Mouse (Mus musculus) CH12.LX (cell line): ENCODE data around the gene Pip5k1b. TPM values are rescaled to one million over a fixed set of nuclear protein-coding genes. Genes with fewer than 3 reads are reported as not detected.

Experiments used
- DNase-seq: peaks from one replicate; pipeline ENCODE4 v3.0.0-alpha.2; 2013; ENCODE audit errors: extremely low read depth
- H3K27ac ChIP-seq: 2 replicates; pipeline ENCODE4 v1.5.1; 2012; ENCODE audit warnings: low read depth, mild to moderate bottlenecking, control low read depth, moderate library complexity; ENCODE audit not compliant: insufficient read depth
- H3K27me3 ChIP-seq: replicated peaks from 2 replicates; pipeline ENCODE3; 2012; ENCODE audit warnings: inconsistent platforms
- H3K36me3 ChIP-seq, 2 experiments: replicated peaks in 1 of 2; 2 replicates each; pipeline versions ENCODE3 to v1.6.1; 2012; ENCODE audit warnings: inconsistent platforms in 1 of 2, low read length in 1 of 2, mild to moderate bottlenecking in 1 of 2, mixed read lengths in 1 of 2, moderate library complexity in 1 of 2; ENCODE audit not compliant: control insufficient read depth in 1 of 2, insufficient read depth in 1 of 2
- H3K4me1 ChIP-seq, 2 experiments: 2 replicates each; pipeline ENCODE4 v1.6.1; 2012; ENCODE audit warnings: inconsistent platforms in 1 of 2, moderate library complexity in 1 of 2; ENCODE audit not compliant: insufficient read depth in 2 of 2, control insufficient read depth in 1 of 2
- H3K4me2 ChIP-seq: 2 replicates; pipeline ENCODE4 v1.6.1; 2012; ENCODE audit warnings: low read depth, mild to moderate bottlenecking, control low read depth; ENCODE audit not compliant: poor library complexity, insufficient read depth, severe bottlenecking
- H3K4me3 ChIP-seq, 3 experiments: fragments of 150-350 bp in 1 of 3; sonication (generic) in 1 of 3; replicated peaks in 1 of 3; 2 replicates each; pipeline versions ENCODE3 to v1.5.1; 2011 to 2012; ENCODE audit warnings: low read depth in 2 of 3, low read length in 2 of 3, mild to moderate bottlenecking in 2 of 3, moderate library complexity in 2 of 3, control low read depth in 1 of 3, improper control_type of control experiment in 1 of 3, inconsistent platforms in 1 of 3, mixed read lengths in 1 of 3; ENCODE audit not compliant: poor library complexity in 1 of 3
- H3K79me2 ChIP-seq: replicated peaks from 2 replicates; pipeline ENCODE4 v1.6.1; 2012; ENCODE audit warnings: mild to moderate bottlenecking, moderate library complexity; ENCODE audit not compliant: control insufficient read depth, poor library complexity, insufficient read depth, severe bottlenecking; ENCODE audit errors: extremely low read depth
- H3K9ac ChIP-seq: 2 replicates; pipeline ENCODE4 v1.6.1; 2012; ENCODE audit warnings: low read depth, mild to moderate bottlenecking, control low read depth, moderate library complexity; ENCODE audit not compliant: insufficient read depth
- H3K9me3 ChIP-seq: replicated peaks from 2 replicates; pipeline ENCODE3; 2012; ENCODE audit warnings: low read length, inconsistent platforms, mixed read lengths
- BHLHE40 ChIP-seq: IDR thresholded peaks from 2 replicates; pipeline ENCODE4 v1.6.1; 2011; ENCODE audit warnings: mild to moderate bottlenecking, low read depth, low read length, improper control_type of control experiment
- CHD1 ChIP-seq: IDR thresholded peaks from 2 replicates; pipeline ENCODE4 v1.6.1; 2012; ENCODE audit warnings: low read depth, low read length, improper control_type of control experiment, inconsistent platforms
- CHD2 ChIP-seq: IDR thresholded peaks from 2 replicates; pipeline ENCODE4 v1.6.1; 2011; ENCODE audit warnings: low read length, improper control_type of control experiment
- CTCF ChIP-seq, 2 experiments: IDR thresholded peaks in 1 of 2; conservative IDR thresholded peaks in 1 of 2; 2 replicates each; pipeline ENCODE4 v1.5.1; 2011 to 2012; ENCODE audit warnings: low read depth in 2 of 2, low read length in 2 of 2, improper control_type of control experiment in 1 of 2, inconsistent platforms in 1 of 2, mild to moderate bottlenecking in 1 of 2, moderate library complexity in 1 of 2
- E2F4 ChIP-seq: IDR thresholded peaks from 2 replicates; pipeline ENCODE4 v1.6.1; 2011; ENCODE audit warnings: low read depth, low read length, improper control_type of control experiment; ENCODE audit not compliant: insufficient replicate concordance
- ELF1 ChIP-seq: IDR thresholded peaks from 2 replicates; pipeline ENCODE4 v1.6.1; 2014; ENCODE audit warnings: low read depth, mild to moderate bottlenecking, inconsistent platforms, low read length, improper control_type of control experiment
- EP300 ChIP-seq: IDR thresholded peaks from 2 replicates; pipeline ENCODE4 v1.6.1; 2011; ENCODE audit warnings: low read length, improper control_type of control experiment
- ETS1 ChIP-seq: conservative IDR thresholded peaks from 2 replicates; pipeline ENCODE4 v1.6.1; 2012; ENCODE audit warnings: low read depth, mild to moderate bottlenecking, inconsistent platforms, low read length, improper control_type of control experiment, moderate library complexity
- HCFC1 ChIP-seq: IDR thresholded peaks from 2 replicates; pipeline ENCODE4 v1.6.1; 2012; ENCODE audit warnings: low read depth, mild to moderate bottlenecking, inconsistent platforms, low read length, improper control_type of control experiment
- IRF4 ChIP-seq: IDR thresholded peaks from 2 replicates; pipeline ENCODE4 v1.6.1; 2014; ENCODE audit warnings: low read depth, mild to moderate bottlenecking, inconsistent platforms, low read length, improper control_type of control experiment
- JUN ChIP-seq: IDR thresholded peaks from 2 replicates; pipeline ENCODE4 v1.6.1; 2011; ENCODE audit warnings: low read depth, mild to moderate bottlenecking, low read length, improper control_type of control experiment, moderate library complexity; ENCODE audit not compliant: insufficient read depth
- JUND ChIP-seq: conservative IDR thresholded peaks from 2 replicates; pipeline ENCODE4 v1.6.1; 2011; ENCODE audit warnings: low read depth, low read length, improper control_type of control experiment
- MAFK ChIP-seq: IDR thresholded peaks from 2 replicates; pipeline ENCODE4 v1.6.1; 2011; ENCODE audit warnings: low read length, improper control_type of control experiment; ENCODE audit not compliant: insufficient replicate concordance
- MAZ ChIP-seq: IDR thresholded peaks from 2 replicates; pipeline ENCODE4 v1.6.1; 2012; ENCODE audit warnings: low read depth, mild to moderate bottlenecking, inconsistent platforms, low read length, improper control_type of control experiment, moderate library complexity
- MEF2A ChIP-seq: IDR thresholded peaks from 2 replicates; pipeline ENCODE4 v1.6.1; 2014; ENCODE audit warnings: low read depth, mild to moderate bottlenecking, inconsistent platforms, low read length, improper control_type of control experiment, borderline replicate concordance
- MYC ChIP-seq: IDR thresholded peaks from 2 replicates; pipeline ENCODE4 v1.6.1; 2011; ENCODE audit warnings: low read depth, mild to moderate bottlenecking, improper control_type of control experiment, low read length
- NELFE ChIP-seq: IDR thresholded peaks from 2 replicates; pipeline ENCODE4 v1.6.1; 2011; ENCODE audit warnings: low read depth, low read length, improper control_type of control experiment
- PAX5 ChIP-seq: IDR thresholded peaks from 2 replicates; pipeline ENCODE4 v1.6.1; 2012; ENCODE audit warnings: low read length, inconsistent platforms, mixed read lengths
- POLR2A ChIP-seq: IDR thresholded peaks from 2 replicates; pipeline ENCODE4 v1.6.1; 2011; ENCODE audit warnings: low read depth, mild to moderate bottlenecking, improper control_type of control experiment, low read length
- RCOR1 ChIP-seq: conservative IDR thresholded peaks from 2 replicates; pipeline ENCODE4 v1.6.1; 2012; ENCODE audit warnings: low read depth, mild to moderate bottlenecking, inconsistent platforms, low read length, improper control_type of control experiment
- SIN3A ChIP-seq: IDR thresholded peaks from 2 replicates; pipeline ENCODE4 v1.6.1; 2012; ENCODE audit warnings: low read length, improper control_type of control experiment, inconsistent platforms
- SMC3 ChIP-seq: IDR thresholded peaks from 2 replicates; pipeline ENCODE4 v1.6.1; 2011; ENCODE audit warnings: low read depth, low read length, improper control_type of control experiment
- TBP ChIP-seq: conservative IDR thresholded peaks from 2 replicates; pipeline ENCODE4 v1.6.1; 2011; ENCODE audit warnings: low read depth, low read length, improper control_type of control experiment
- TCF12 ChIP-seq: IDR thresholded peaks from 2 replicates; pipeline ENCODE4 v1.6.1; 2014; ENCODE audit warnings: low read depth, mild to moderate bottlenecking, inconsistent platforms, low read length, improper control_type of control experiment
- USF1 ChIP-seq: IDR thresholded peaks from 2 replicates; pipeline ENCODE4 v1.6.1; 2014; ENCODE audit warnings: low read depth, mild to moderate bottlenecking, inconsistent platforms, low read length, improper control_type of control experiment
- USF2 ChIP-seq: conservative IDR thresholded peaks from 2 replicates; pipeline ENCODE4 v1.6.1; 2011; ENCODE audit warnings: low read depth, low read length, improper control_type of control experiment
- ZMIZ1 ChIP-seq: IDR thresholded peaks from 2 replicates; pipeline ENCODE4 v1.6.1; 2012; ENCODE audit warnings: low read depth, mild to moderate bottlenecking, inconsistent platforms, low read length, improper control_type of control experiment
- dilution Hi-C: fragments of 300-500 bp; cut with MboI; formaldehyde crosslinking; loops from 2 replicates; pipeline ENCODE4 v1.14.3; 2020; ENCODE audit warnings: low sequenced_read_pairs; ENCODE audit not compliant: extremely low pct_unique_long_range_greater_than_20kb, extremely low pct_ligation_motif_present
- in situ Hi-C: fragments of 300-500 bp; cut with MboI; formaldehyde crosslinking; loops from 3 replicates; pipeline ENCODE4 v1.14.3; 2019; ENCODE audit warnings: low sequenced_read_pairs, low pct_ligation_motif_present, low pct_unique_long_range_greater_than_20kb, mixed read lengths
- polyA plus RNA-seq: library from polyadenylated mRNA; unstranded; fragments of >175 nt; gene quantifications from 2 replicates; pipeline ENCODE4 v1.2.1, GENCODE M21; 2012; ENCODE audit warnings: low read depth; ENCODE audit not compliant: insufficient read length
- total RNA-seq, 2 experiments: library from RNA; depleted of rRNA; stranded (reverse); fragments of 300-350 nt in 1 of 2; fragments of >200 nt in 1 of 2; gene quantifications; 2 replicates each; pipeline ENCODE4 v1.2.3; 2012 to 2014

Pip5k1b gene
- total and polyA plus RNA-seq, 3 experiments = 1.7 to 2.9 (median 2.0) TPM

- TF ChIP-seq MAZ = no peak
- TF ChIP-seq CTCF (conservative IDR thresholded peaks at IDR 0.05 in 1 of 2, IDR thresholded peaks at IDR 0.05 in 1 of 2; ENCODE audit: low read depth in 2 of 2, low read length in 2 of 2) = no peak
- TF ChIP-seq USF2 = no peak
- TF ChIP-seq ZMIZ1 = no peak
- no peak for TF ChIP-seq E2F4
- TF ChIP-seq SIN3A = no peak
Observed at GRCm38 (mm10) chr19:24450740-24451139, 104.9 kb downstream of the Pip5k1b start (continued).

- Histone ChIP-seq H3K27me3 (no peaks in the 10 kb centered on the region), H3K79me2 (no peaks in the 10 kb centered on the region), H3K4me2 (peak overlapping the region; percentile 89), H3K9ac (peak overlapping the region; percentile 37; the same call in 1 of the 2 replicates), H3K27ac (peak overlapping the region; percentile 75), H3K4me3 (no peak overlapping the region), H3K4me1 (peaks cover 12 to 31% of the 10 kb centered on the region in 2 experiments; a peak in 3 of 4 replicates), H3K9me3 (peaks cover 6% of the 10 kb centered on the region), H3K36me3 (no peaks in the 10 kb centered on the region)
- DNase-seq = peak; percentile 52
- TF ChIP-seq TCF12 (peak; percentile 79), EP300 (peak; percentile 98), IRF4 (peak; percentile 92), NELFE (no peak), MYC (peak; percentile 93), USF1 (no peak), MAZ (0 out of 2 replicates have a peak, but pooled peaks have one; percentile 47), CHD1 (no peak), PAX5 (no peak), POLR2A (no peak), SMC3 (0 out of 2 replicates have a peak, but pooled peaks have one; percentile 11), MAFK (peak; percentile 72; the same call in 1 of the 2 replicates), RCOR1 (peak; percentile 35; the same call in 1 of the 2 replicates), ELF1 (peak; percentile 35; the same call in 1 of the 2 replicates), HCFC1 (peak; percentile 44; the same call in 1 of the 2 replicates), CTCF (conservative IDR thresholded peaks at IDR 0.05 in 1 of 2, IDR thresholded peaks at IDR 0.05 in 1 of 2; ENCODE audit: low read depth in 2 of 2, low read length in 2 of 2) (no peak), JUND (peak; percentile 66), JUN (0 out of 2 replicates have a peak, but pooled peaks have one; percentile 39), BHLHE40 (peak; percentile 70), CHD2 (peak; percentile 87), TBP (peak; percentile 69; the same call in 1 of the 2 replicates), ETS1 (peak; percentile 86), MEF2A (peak; percentile 96)
- dilution Hi-C loops (no loop called here), in situ Hi-C loops (no loop called here)
Observed at GRCm38 (mm10) chr19:24444322-24444721, 111.3 kb downstream of the Pip5k1b start.
